Mouse (Mus musculus) layer of hippocampus, adult 9-11 months (tissue): ENCODE measurements around the gene Krt76.

Source experiments
- DNase-seq: peaks from one replicate; pipeline ENCODE4 v3.0.0; 2022

The Krt76 gene

GRCm38 (mm10) chr15:101892820-101893219 is at the start of gene Krt76:
Gene Krt76 (minus strand): TSS chr15:101892920.
- no peak for DNase-seq

GRCm38 (mm10) chr15:101941948-101942347 is 49.2 kb upstream of the Krt76 start:
- peak; percentile 15 for DNase-seq

- no peak for DNase-seq
Measured at GRCm38 (mm10) chr15:101940274-101940829, 47.6 kb upstream of the Krt76 start, which contains the start of gene Krt79. Gene Krt79 (minus strand): TSS chr15:101940324.

- no peak for DNase-seq
Measured at GRCm38 (mm10) chr15:101938600-101939308, 46.0 kb upstream of the Krt76 start.

GRCm38 (mm10) chr15:101933024-101933423 is 40.3 kb upstream of the Krt76 start:
- no peak for DNase-seq

GRCm38 (mm10) chr15:101929666-101930065 is 36.9 kb upstream of the Krt76 start:
- DNase-seq = no peak

GRCm38 (mm10) chr15:101929087-101929486 is 36.4 kb upstream of the Krt76 start:
- DNase-seq = no peak

GRCm38 (mm10) chr15:101927340-101928080 is 34.8 kb upstream of the Krt76 start:
- no peak for DNase-seq

- DNase-seq = no peak
Measured at GRCm38 (mm10) chr15:101925041-101925440, 32.3 kb upstream of the Krt76 start.

- DNase-seq = no peak
Measured at GRCm38 (mm10) chr15:101924635-101925034, 31.9 kb upstream of the Krt76 start, which contains the start of gene Krt4. Gene Krt4 (minus strand): TSS chr15:101924735.

- no peak for DNase-seq
Measured at GRCm38 (mm10) chr15:101922296-101922695, 29.6 kb upstream of the Krt76 start.

GRCm38 (mm10) chr15:101916072-101916471 is 23.4 kb upstream of the Krt76 start:
- no peak for DNase-seq

- no peak for DNase-seq
Measured at GRCm38 (mm10) chr15:101904849-101905248, 12.1 kb upstream of the Krt76 start.

GRCm38 (mm10) chr15:101902171-101903149 is 9.7 kb upstream of the Krt76 start:
- DNase-seq = no peak

- DNase-seq = no peak
Measured at GRCm38 (mm10) chr15:101895216-101895615, 2.5 kb upstream of the Krt76 start.

- DNase-seq = no peak
Measured at GRCm38 (mm10) chr15:101879776-101880175, 12.9 kb downstream of the Krt76 start.

- DNase-seq = no peak
Measured at GRCm38 (mm10) chr15:101878041-101878440, 14.7 kb downstream of the Krt76 start.

- DNase-seq = no peak
Measured at GRCm38 (mm10) chr15:101874383-101874782, 18.3 kb downstream of the Krt76 start.

GRCm38 (mm10) chr15:101873231-101873630 is 19.5 kb downstream of the Krt76 start:
- DNase-seq = peak; percentile 25

GRCm38 (mm10) chr15:101869431-101869830 is 23.3 kb downstream of the Krt76 start, which contains the start of gene Krt77:
Gene Krt77 (minus strand): TSS chr15:101869705.
- DNase-seq = peak; percentile 85

GRCm38 (mm10) chr15:101866754-101867153 is 26.0 kb downstream of the Krt76 start:
- peak; percentile 56 for DNase-seq

- DNase-seq = no peak
Measured at GRCm38 (mm10) chr15:101860421-101861130, 32.1 kb downstream of the Krt76 start.
